Mouse (Mus musculus) ovary, postnatal 10 days (tissue): ENCODE data around the gene Snx8.

Experiments used
- DNase-seq: peaks from one replicate; pipeline ENCODE4 v3.0.0; 2022; ENCODE audit warnings: low spot score

Snx8 gene

GRCm38 (mm10) chr5:140346050-140346449 lies 43.0 kb downstream of the Snx8 start:
- no peak for DNase-seq

GRCm38 (mm10) chr5:140345244-140345643 lies 43.8 kb downstream of the Snx8 start:
- no peak for DNase-seq

GRCm38 (mm10) chr5:140342880-140343279 lies 46.2 kb downstream of the Snx8 start:
- no peak for DNase-seq

- no peak for DNase-seq
Observed at GRCm38 (mm10) chr5:140339836-140340235, 49.2 kb downstream of the Snx8 start.

GRCm38 (mm10) chr5:140338779-140339178 lies 50.3 kb downstream of the Snx8 start:
- DNase-seq = no peak

GRCm38 (mm10) chr5:140336680-140337079 lies 52.4 kb downstream of the Snx8 start:
- DNase-seq = no peak

- DNase-seq = no peak
Observed at GRCm38 (mm10) chr5:140333631-140334030, 55.4 kb downstream of the Snx8 start.

GRCm38 (mm10) chr5:140332519-140332918 lies 56.5 kb downstream of the Snx8 start:
- DNase-seq = no peak

- DNase-seq = peak; percentile 64
Observed at GRCm38 (mm10) chr5:140331615-140332512, 57.2 kb downstream of the Snx8 start, which contains the start of gene Mrm2. Gene Mrm2, minus strand, starts transcription at chr5:140331898.

- no peak for DNase-seq
Observed at GRCm38 (mm10) chr5:140324058-140324457, 65.0 kb downstream of the Snx8 start.

- no peak for DNase-seq
Observed at GRCm38 (mm10) chr5:140321756-140322575, 67.1 kb downstream of the Snx8 start.

- peak; percentile 83 for DNase-seq
Observed at GRCm38 (mm10) chr5:140321042-140321755, 67.9 kb downstream of the Snx8 start, which contains the start of the genes Mad1l1 and Nudt1. Gene Mad1l1, minus strand, starts transcription at chr5:140321552. Gene Nudt1, plus strand, starts transcription at chr5:140321656.

GRCm38 (mm10) chr5:140316716-140317115 lies 72.3 kb downstream of the Snx8 start:
- DNase-seq = no peak

GRCm38 (mm10) chr5:140307602-140308001 lies 81.5 kb downstream of the Snx8 start:
- no peak for DNase-seq

- no peak for DNase-seq
Observed at GRCm38 (mm10) chr5:140306016-140306415, 83.0 kb downstream of the Snx8 start.

GRCm38 (mm10) chr5:140298291-140298690 lies 90.8 kb downstream of the Snx8 start:
- DNase-seq = no peak

GRCm38 (mm10) chr5:140292152-140292551 lies 96.9 kb downstream of the Snx8 start:
- no peak for DNase-seq
